Mouse (Mus musculus): Measurements from ENCODE around the gene Zfp704.

The Zfp704 gene

GRCm38 (mm10) chr3:9465731-9466130 lies 144.2 kb downstream of the Zfp704 start:
- DNase-seq (ENCODE audit: low read depth, low spot score): no peak

GRCm38 (mm10) chr3:9461660-9462059 lies 148.2 kb downstream of the Zfp704 start:
- DNase-seq (ENCODE audit: low read depth, low spot score): no peak

GRCm38 (mm10) chr3:9460284-9460683 lies 149.6 kb downstream of the Zfp704 start:
- no peak for DNase-seq (ENCODE audit: low read depth, low spot score)

- peak; percentile 49 for DNase-seq (ENCODE audit: low read depth, low spot score)
These were observed 153.4 kb downstream of the Zfp704 start for GRCm38 (mm10) chr3:9456380-9456890.

- no peak for DNase-seq (ENCODE audit: low read depth, low spot score)
These were observed 154.5 kb downstream of the Zfp704 start for GRCm38 (mm10) chr3:9455351-9455750.

- DNase-seq (ENCODE audit: low read depth, low spot score): no peak
These were observed 155.1 kb downstream of the Zfp704 start for GRCm38 (mm10) chr3:9454556-9455330.

- peak; percentile 41 for DNase-seq (ENCODE audit: low read depth, low spot score)
These were observed 159.4 kb downstream of the Zfp704 start for GRCm38 (mm10) chr3:9450521-9450920.

- no peak for DNase-seq (ENCODE audit: low read depth, low spot score)
These were observed 160.5 kb downstream of the Zfp704 start for GRCm38 (mm10) chr3:9449261-9450007.

GRCm38 (mm10) chr3:9448541-9448940 lies 161.3 kb downstream of the Zfp704 start:
- peak; percentile 59 for DNase-seq (ENCODE audit: low read depth, low spot score)

- DNase-seq (ENCODE audit: low read depth, low spot score): peak; percentile 25
These were observed 165.3 kb downstream of the Zfp704 start for GRCm38 (mm10) chr3:9444558-9444957.

GRCm38 (mm10) chr3:9443981-9444380 lies 165.9 kb downstream of the Zfp704 start:
- no peak for DNase-seq (ENCODE audit: low read depth, low spot score)

- no peak for DNase-seq (ENCODE audit: low read depth, low spot score)
These were observed 166.4 kb downstream of the Zfp704 start for GRCm38 (mm10) chr3:9443476-9443875.

- peak; percentile 23 for DNase-seq (ENCODE audit: low read depth, low spot score)
These were observed 168.0 kb downstream of the Zfp704 start for GRCm38 (mm10) chr3:9441566-9442540.

- no peak for DNase-seq (ENCODE audit: low read depth, low spot score)
These were observed 169.4 kb downstream of the Zfp704 start for GRCm38 (mm10) chr3:9440466-9440865.

GRCm38 (mm10) chr3:9439619-9440286 lies 170.1 kb downstream of the Zfp704 start:
- DNase-seq (ENCODE audit: low read depth, low spot score): no peak

- no peak for DNase-seq (ENCODE audit: low read depth, low spot score)
These were observed 173.6 kb downstream of the Zfp704 start for GRCm38 (mm10) chr3:9436256-9436655.

- DNase-seq (ENCODE audit: low read depth, low spot score): no peak
These were observed 175.3 kb downstream of the Zfp704 start for GRCm38 (mm10) chr3:9434394-9435175.

- no peak for DNase-seq (ENCODE audit: low read depth, low spot score)
These were observed 176.9 kb downstream of the Zfp704 start for GRCm38 (mm10) chr3:9432796-9433526.

- no peak for DNase-seq (ENCODE audit: low read depth, low spot score)
These were observed 177.7 kb downstream of the Zfp704 start for GRCm38 (mm10) chr3:9432226-9432625.
